Mouse (Mus musculus): Measurements from ENCODE around the gene Crip2. TPM values are rescaled to one million over a fixed set of nuclear protein-coding genes. Genes with fewer than 3 reads are reported as not detected.
A peak's percentile ranks its signal among the peaks of the same experiment; 100 is the strongest.

The Crip2 gene
- polyA plus RNA-seq, 1 experiment from 2014 or later = 227 TPM

DNA sequence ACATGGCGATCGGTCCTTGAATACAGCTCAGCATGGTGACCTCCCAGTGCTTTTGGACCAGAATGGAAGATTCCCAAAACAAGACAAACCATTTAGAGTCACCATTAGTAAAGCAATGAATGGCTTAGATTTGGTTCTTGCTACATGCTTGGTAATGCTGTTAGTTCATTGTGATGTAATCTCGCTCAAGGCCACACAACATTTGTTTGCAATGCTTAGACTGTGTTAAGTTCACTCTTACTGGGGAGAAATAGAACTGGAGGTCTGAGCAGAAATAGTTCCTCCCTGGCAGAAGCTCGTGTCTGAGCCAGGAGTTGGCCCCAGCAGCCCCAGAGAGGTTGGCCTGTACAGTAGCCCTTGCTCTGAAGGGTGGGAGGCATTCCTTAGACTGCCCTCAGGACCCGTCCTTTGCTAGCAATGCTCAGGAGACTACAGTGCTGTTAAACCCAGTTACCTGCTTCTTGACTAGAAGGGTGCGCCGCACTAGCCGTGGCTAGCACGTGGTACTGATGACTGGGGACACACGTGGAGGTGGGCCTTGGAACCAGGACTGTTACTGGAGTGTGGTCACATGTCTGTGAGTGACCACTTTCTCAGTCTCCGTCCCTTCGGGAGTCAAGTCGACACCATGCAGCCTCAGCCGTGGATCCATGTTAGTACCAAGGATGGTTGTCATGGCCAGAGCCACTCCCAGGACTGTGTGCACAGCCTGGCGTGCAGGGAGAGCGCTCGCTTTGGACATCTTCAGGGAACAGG, 31.3 kb upstream of the Crip2 start:
- Histone ChIP-seq H3K27me3 (ENCODE audit: insufficient read depth, low read length) (no peaks in the 10 kb centered on the region), H3K27ac (no peak overlapping the region), H3K9me3 (replicated peaks; ENCODE audit: low read length) (no peaks in the 10 kb centered on the region), H3K36me3 (ENCODE audit: insufficient read depth, low read length) (peaks cover 5% of the 10 kb centered on the region; the same call in 1 of the 2 replicates), H3K4me1 (replicated peaks; ENCODE audit: insufficient read depth, low read length) (no peaks in the 10 kb centered on the region; the same call in 1 of the 2 replicates), H3K4me3 (replicated peaks; ENCODE audit: low read depth, low read length) (no peak overlapping the region), H3K4me2 (ENCODE audit: low read length) (no peak overlapping the region), H3K9ac (ENCODE audit: low read depth, low read length) (no peak overlapping the region)
- DNase-seq (ENCODE audit: low spot score) (no peak), ATAC-seq (replicated peaks; ENCODE audit: low FRiP score, low read depth) (no peak)
- 80% methylated on average over 17 of the region's 17 CpGs for WGBS
- no peak for TF ChIP-seq CTCF (IDR thresholded peaks at IDR 0.05; ENCODE audit: low read depth)

DNA sequence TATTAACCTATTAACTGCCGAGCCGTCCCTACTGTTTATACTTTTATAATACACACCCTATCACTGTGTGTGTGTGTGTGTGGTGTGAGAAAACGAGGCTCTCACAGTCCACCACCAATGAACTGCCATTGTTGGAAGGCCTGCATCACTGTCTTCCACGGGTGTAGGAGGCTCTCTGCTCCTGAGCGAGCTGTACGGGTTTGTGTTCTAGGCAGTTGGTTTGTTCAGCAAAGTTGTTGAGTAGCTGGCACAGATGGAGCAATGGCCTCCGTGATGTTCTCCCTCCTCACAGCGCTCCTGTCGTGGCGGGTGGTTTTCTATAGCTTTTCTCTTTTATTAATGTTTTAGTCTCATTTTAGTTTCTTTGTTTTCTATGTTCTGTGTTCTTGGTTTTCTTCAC, 30.2 kb upstream of the Crip2 start:
- no peak for ATAC-seq (replicated peaks; ENCODE audit: low FRiP score, low read depth)
- H3K4me2 ChIP-seq (ENCODE audit: low read length) = no peak overlapping the region
- no peak overlapping the region for H3K4me3 ChIP-seq (replicated peaks; ENCODE audit: low read depth, low read length)
- H3K4me1 ChIP-seq (replicated peaks; ENCODE audit: insufficient read depth, low read length) = no peaks in the 10 kb centered on the region; the same call in 1 of the 2 replicates
- H3K27me3 ChIP-seq (ENCODE audit: insufficient read depth, low read length) = no peaks in the 10 kb centered on the region
- no peaks in the 10 kb centered on the region for H3K9me3 ChIP-seq (replicated peaks; ENCODE audit: low read length)
- no peak overlapping the region for H3K9ac ChIP-seq (ENCODE audit: low read depth, low read length)
- H3K27ac ChIP-seq = no peak overlapping the region
- no peak for TF ChIP-seq CTCF (IDR thresholded peaks at IDR 0.05; ENCODE audit: low read depth)
- peaks cover 15% of the 10 kb centered on the region for H3K36me3 ChIP-seq (ENCODE audit: insufficient read depth, low read length)
- 73% methylated on average over 10 of the region's 10 CpGs for WGBS
- no peak for DNase-seq (ENCODE audit: low spot score)

DNA sequence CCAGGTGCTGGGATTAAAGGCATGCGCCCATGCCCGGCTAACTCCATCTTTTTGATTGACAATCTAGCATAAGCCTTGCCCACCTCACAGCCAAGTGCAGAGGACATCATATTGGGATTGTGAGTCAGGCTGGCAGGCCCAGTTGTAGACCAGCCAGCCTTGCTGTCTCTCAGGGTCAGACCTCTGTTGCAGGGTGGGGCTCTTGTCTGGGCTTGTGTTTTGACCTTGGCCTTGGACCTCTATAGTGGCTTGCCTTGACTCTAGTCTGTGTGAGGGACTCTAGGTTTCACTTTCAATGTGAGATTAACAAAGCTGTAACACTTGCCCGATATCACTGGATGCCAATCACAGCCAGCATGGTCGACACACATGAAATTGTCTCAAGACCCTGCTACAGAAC, 25.9 kb upstream of the Crip2 start:
- H3K27ac ChIP-seq = no peak overlapping the region
- H3K4me2 ChIP-seq (ENCODE audit: low read length) = no peak overlapping the region
- WGBS = 90% methylated on average over 4 of the region's 4 CpGs
- no peak overlapping the region for H3K9ac ChIP-seq (ENCODE audit: low read depth, low read length)
- no peak for TF ChIP-seq CTCF (IDR thresholded peaks at IDR 0.05; ENCODE audit: low read depth)
- peaks cover 37% of the 10 kb centered on the region for H3K36me3 ChIP-seq (ENCODE audit: insufficient read depth, low read length)
- DNase-seq (ENCODE audit: low spot score) = no peak
- no peak overlapping the region for H3K4me3 ChIP-seq (replicated peaks; ENCODE audit: low read depth, low read length)
- no peak for ATAC-seq (replicated peaks; ENCODE audit: low FRiP score, low read depth)
- H3K4me1 ChIP-seq (replicated peaks; ENCODE audit: insufficient read depth, low read length) = no peaks in the 10 kb centered on the region; the same call in 1 of the 2 replicates
- H3K9me3 ChIP-seq (replicated peaks; ENCODE audit: low read length) = no peaks in the 10 kb centered on the region
- H3K27me3 ChIP-seq (ENCODE audit: insufficient read depth, low read length) = no peaks in the 10 kb centered on the region

DNA sequence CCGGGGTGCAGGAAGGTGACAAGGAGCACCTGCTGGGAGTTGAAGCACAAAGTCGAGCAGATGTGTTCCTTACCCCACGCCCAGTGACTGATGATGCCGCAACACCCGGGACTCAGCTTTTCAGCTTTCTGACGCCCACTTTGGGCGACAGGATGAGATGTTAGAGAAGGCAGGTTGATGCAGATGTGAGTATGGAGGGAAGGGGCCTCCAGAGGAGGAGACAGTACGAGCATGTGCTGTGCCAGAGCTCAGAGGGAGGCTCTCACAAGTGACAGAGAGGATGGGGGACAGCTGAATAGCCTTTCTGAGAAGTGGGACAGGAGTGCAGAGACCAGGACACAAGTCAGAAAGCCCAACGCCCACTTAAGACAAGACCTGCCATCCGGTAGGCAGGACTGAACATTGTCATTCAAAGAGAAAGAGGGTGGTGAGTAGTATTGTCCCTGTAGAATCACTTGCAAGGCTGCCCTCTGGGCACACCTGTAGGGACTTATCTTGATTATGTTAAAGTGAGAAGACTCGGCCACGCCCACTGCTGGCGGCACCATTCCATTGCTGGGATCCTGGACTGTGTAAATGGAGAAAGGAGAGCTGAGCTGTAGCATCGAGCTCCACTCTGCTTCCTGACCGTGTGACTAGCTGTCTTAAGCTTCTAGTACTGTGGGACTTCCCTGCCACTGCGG, 25.0 kb upstream of the Crip2 start:
- no peak overlapping the region for H3K4me3 ChIP-seq (replicated peaks; ENCODE audit: low read depth, low read length)
- DNase-seq (ENCODE audit: low spot score) (no peak), ATAC-seq (replicated peaks; ENCODE audit: low FRiP score, low read depth) (no peak)
- H3K9ac ChIP-seq (ENCODE audit: low read depth, low read length) = no peak overlapping the region
- no peak for TF ChIP-seq CTCF (IDR thresholded peaks at IDR 0.05; ENCODE audit: low read depth)
- no peaks in the 10 kb centered on the region for H3K9me3 ChIP-seq (replicated peaks; ENCODE audit: low read length)
- H3K4me2 ChIP-seq (ENCODE audit: low read length) = no peak overlapping the region
- no peaks in the 10 kb centered on the region for H3K27me3 ChIP-seq (ENCODE audit: insufficient read depth, low read length)
- 85% methylated on average over 16 of the region's 16 CpGs for WGBS
- no peaks in the 10 kb centered on the region; the same call in 1 of the 2 replicates for H3K4me1 ChIP-seq (replicated peaks; ENCODE audit: insufficient read depth, low read length)
- H3K27ac ChIP-seq = no peak overlapping the region
- peaks cover 37% of the 10 kb centered on the region for H3K36me3 ChIP-seq (ENCODE audit: insufficient read depth, low read length)

DNA sequence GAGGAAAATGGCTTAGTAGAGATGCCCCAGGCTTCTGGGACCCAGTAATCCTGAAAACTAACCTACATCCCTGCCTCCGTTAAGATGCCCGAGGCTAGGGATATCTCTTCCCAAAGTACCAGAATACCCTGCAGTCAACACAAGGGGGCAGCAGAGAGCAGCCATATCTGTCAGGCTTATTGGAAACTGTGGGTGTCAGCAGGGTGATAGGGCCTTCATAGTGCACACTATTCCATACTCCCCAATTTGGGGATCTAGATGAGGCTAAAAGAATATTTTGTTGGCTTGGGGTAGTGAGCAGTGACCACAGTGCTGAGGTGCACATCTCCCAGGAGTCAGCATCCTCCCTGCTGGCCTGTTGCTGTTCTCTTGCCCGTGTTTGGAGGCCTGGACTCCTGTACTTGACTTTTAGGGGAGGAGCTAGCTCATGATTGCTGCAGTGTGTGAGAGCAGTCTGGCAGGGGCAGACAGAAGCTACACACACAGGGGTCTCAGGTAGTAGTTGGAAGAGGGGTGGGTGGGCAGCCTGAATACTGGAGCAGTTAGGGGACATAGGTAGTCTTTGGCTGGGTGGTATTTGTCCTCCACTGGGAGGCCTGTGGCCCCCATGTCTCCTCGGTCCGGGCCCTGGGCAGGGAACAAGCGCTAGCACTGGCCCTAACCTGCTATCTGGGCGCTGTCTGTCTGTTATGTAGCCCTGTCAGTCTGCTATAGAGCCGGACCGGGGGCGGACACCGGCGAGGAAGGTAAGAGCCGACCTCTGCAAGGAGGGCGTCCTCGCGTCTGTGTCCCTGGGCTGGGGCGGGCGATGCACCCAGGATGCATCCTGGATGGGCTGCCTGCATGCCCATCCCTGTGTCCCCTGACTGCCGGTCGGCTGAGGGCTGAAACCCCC, 20.3 kb upstream of the Crip2 start:
- Histone ChIP-seq H3K9ac (ENCODE audit: low read depth, low read length) (no peak overlapping the region), H3K4me1 (replicated peaks; ENCODE audit: insufficient read depth, low read length) (no peaks in the 10 kb centered on the region), H3K27me3 (ENCODE audit: insufficient read depth, low read length) (no peaks in the 10 kb centered on the region), H3K9me3 (replicated peaks; ENCODE audit: low read length) (no peaks in the 10 kb centered on the region), H3K36me3 (ENCODE audit: insufficient read depth, low read length) (peaks cover 63% of the 10 kb centered on the region), H3K4me2 (ENCODE audit: low read length) (no peak overlapping the region), H3K27ac (no peak overlapping the region), H3K4me3 (replicated peaks; ENCODE audit: low read depth, low read length) (no peak overlapping the region)
- peak; percentile 97 for TF ChIP-seq CTCF (IDR thresholded peaks at IDR 0.05; ENCODE audit: low read depth)
- DNase-seq (ENCODE audit: low spot score) (peak; percentile 82), ATAC-seq (replicated peaks; ENCODE audit: low FRiP score, low read depth) (0 out of 2 replicates have a peak, but pooled peaks have one; percentile 19)
- WGBS = 83% methylated on average over 20 of the region's 20 CpGs

DNA sequence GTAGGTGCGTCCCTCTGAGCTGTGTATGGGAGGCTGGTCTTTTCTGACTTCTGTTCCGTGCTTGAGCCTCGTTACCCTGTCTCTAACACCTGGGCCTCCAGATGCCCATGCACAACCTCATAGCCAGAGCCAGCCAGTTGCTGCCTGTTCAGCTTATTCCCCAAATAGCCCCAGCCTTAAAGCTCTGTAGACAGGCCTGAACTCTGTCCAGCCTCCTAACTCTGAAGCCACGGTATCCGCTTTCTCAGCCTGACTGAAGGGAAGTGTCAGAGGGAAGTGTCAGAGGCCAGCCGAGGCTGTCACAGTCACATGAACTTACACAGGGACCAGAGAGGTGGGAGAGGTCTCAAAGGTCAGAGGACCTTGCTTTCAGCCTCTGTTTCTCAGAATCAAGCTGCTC, 15.3 kb upstream of the Crip2 start:
- WGBS = 77% methylated on average over 6 of the region's 6 CpGs
- ATAC-seq (replicated peaks; ENCODE audit: low FRiP score, low read depth) = no peak

More for the DNA sequence above, 15.3 kb upstream of the Crip2 start:
- Histone ChIP-seq H3K9me3 (replicated peaks; ENCODE audit: low read length) (no peaks in the 10 kb centered on the region), H3K27ac (no peak overlapping the region), H3K27me3 (ENCODE audit: insufficient read depth, low read length) (no peaks in the 10 kb centered on the region), H3K9ac (ENCODE audit: low read depth, low read length) (no peak overlapping the region), H3K4me3 (replicated peaks; ENCODE audit: low read depth, low read length) (no peak overlapping the region), H3K4me2 (ENCODE audit: low read length) (no peak overlapping the region), H3K4me1 (replicated peaks; ENCODE audit: insufficient read depth, low read length) (no peaks in the 10 kb centered on the region), H3K36me3 (ENCODE audit: insufficient read depth, low read length) (peaks cover 85% of the 10 kb centered on the region)
- DNase-seq (ENCODE audit: low spot score) = no peak
- TF ChIP-seq CTCF (IDR thresholded peaks at IDR 0.05; ENCODE audit: low read depth) = no peak

All from kidney, postnatal 0 days (tissue).